Mouse (Mus musculus): ENCODE data around the gene Palm2.

GRCm38 (mm10) chr4:57681511-57681910, 247.5 kb downstream of the Palm2 start:
- no peak for TF ChIP-seq CTCF (IDR thresholded peaks at IDR 0.05; ENCODE audit: borderline replicate concordance, extremely low read depth, insufficient read depth, insufficient read length)
- no peak for TF ChIP-seq POLR2A (IDR thresholded peaks at IDR 0.05; ENCODE audit: borderline replicate concordance, extremely low read depth, insufficient read depth, insufficient read length, poor library complexity, severe bottlenecking)

Data from brain, embryonic 14.5 days (tissue).